Mouse (Mus musculus): ENCODE results near the gene Lmna.

Lmna gene

GRCm38 (mm10) chr3:88509692-88510420 lies at the start of gene Lmna:
Lmna (minus strand) TSS chr3:88509956.
- peak; percentile 97 to 98 for DNase-seq

GRCm38 (mm10) chr3:88556616-88557015 lies 46.9 kb upstream of the Lmna start:
- DNase-seq: no peak

GRCm38 (mm10) chr3:88555731-88556130 lies 46.0 kb upstream of the Lmna start:
- no peak for DNase-seq

GRCm38 (mm10) chr3:88555069-88555605 lies 45.4 kb upstream of the Lmna start:
- DNase-seq: no peak

- peak; percentile 39 to 52 for DNase-seq
Measured at GRCm38 (mm10) chr3:88553880-88554586, 44.3 kb upstream of the Lmna start.

- DNase-seq: peak; percentile 89 to 94
Measured at GRCm38 (mm10) chr3:88553525-88553879, 43.7 kb upstream of the Lmna start, which contains the start of gene Ubqln4. Ubqln4 (plus strand) TSS chr3:88553758.

- peak; percentile 98 to 99 for DNase-seq
Measured at GRCm38 (mm10) chr3:88552676-88553524, 43.1 kb upstream of the Lmna start, which contains the start of gene Lamtor2. Lamtor2 (minus strand) TSS chr3:88553074.

GRCm38 (mm10) chr3:88552082-88552645 lies 42.4 kb upstream of the Lmna start:
- no peak for DNase-seq

- peak; percentile 36 to 45 for DNase-seq
Measured at GRCm38 (mm10) chr3:88551586-88551985, 41.8 kb upstream of the Lmna start.

- DNase-seq: peak; percentile 69 to 86
Measured at GRCm38 (mm10) chr3:88548180-88548917, 38.6 kb upstream of the Lmna start, which contains the start of gene Rab25. Rab25 (minus strand) TSS chr3:88548300.

- peak in 1 of 2 experiments; percentile 35 for DNase-seq
Measured at GRCm38 (mm10) chr3:88546674-88547418, 37.1 kb upstream of the Lmna start.

GRCm38 (mm10) chr3:88544955-88545591 lies 35.3 kb upstream of the Lmna start:
- DNase-seq: peak in 1 of 2 experiments; percentile 36

- peak; percentile 52 to 53 for DNase-seq
Measured at GRCm38 (mm10) chr3:88544514-88544913, 34.8 kb upstream of the Lmna start.

- peak in 1 of 2 experiments; percentile 41 for DNase-seq
Measured at GRCm38 (mm10) chr3:88543651-88544410, 34.1 kb upstream of the Lmna start.

- DNase-seq: peak in 1 of 2 experiments; percentile 35
Measured at GRCm38 (mm10) chr3:88543174-88543573, 33.4 kb upstream of the Lmna start.

GRCm38 (mm10) chr3:88542486-88542885 lies 32.7 kb upstream of the Lmna start:
- DNase-seq: no peak

- DNase-seq: peak in 1 of 2 experiments; percentile 37
Measured at GRCm38 (mm10) chr3:88541622-88542401, 32.1 kb upstream of the Lmna start.

- DNase-seq: peak in 1 of 2 experiments; percentile 23
Measured at GRCm38 (mm10) chr3:88540085-88540484, 30.3 kb upstream of the Lmna start.

- DNase-seq: no peak
Measured at GRCm38 (mm10) chr3:88539397-88539796, 29.6 kb upstream of the Lmna start.

Measured in kidney, postnatal 25 days (tissue).